Mouse (Mus musculus) hindbrain, embryonic 13.5 days (tissue): ENCODE measurements at regions not wholly inside any gene's neighbourhood (a gene's known extent, or its start where the extent isn't known, plus 50 kb on each side); places are given as distances from the start of the nearest gene placed in this dataset.
A peak's percentile ranks its signal among the peaks of the same experiment; 100 is the strongest.

Experiments used
- ATAC-seq: fragments of 200-750 bp; cut with Nextera tagmentation; 2 replicates; pipeline ENCODE4 v1.8.0; 2017; ENCODE audit warnings: moderate TSS enrichment; ENCODE audit not compliant: low FRiP score
- H3K27ac ChIP-seq: fragments of 300-500 bp; sonication (generic); 2 replicates; pipeline ENCODE4 v1.5.1; 2015; ENCODE audit warnings: inconsistent platforms, mild to moderate bottlenecking, moderate library complexity
- H3K27me3 ChIP-seq: fragments of 300-500 bp; sonication (generic); 2 replicates; pipeline ENCODE4 v1.6.1; 2015; ENCODE audit warnings: mild to moderate bottlenecking, inconsistent platforms
- H3K36me3 ChIP-seq: fragments of 300-500 bp; sonication (generic); 2 replicates; pipeline ENCODE4 v1.6.1; 2015; ENCODE audit warnings: mild to moderate bottlenecking, inconsistent platforms
- H3K4me1 ChIP-seq: fragments of 300-500 bp; sonication (generic); replicated peaks from 2 replicates; pipeline ENCODE4 v1.6.1; 2015; ENCODE audit warnings: inconsistent platforms
- H3K4me2 ChIP-seq: fragments of 300-500 bp; sonication (generic); 2 replicates; pipeline ENCODE4 v1.6.1; 2015; ENCODE audit warnings: inconsistent platforms, mild to moderate bottlenecking, moderate library complexity
- H3K4me3 ChIP-seq: fragments of 300-500 bp; sonication (generic); 2 replicates; pipeline ENCODE4 v1.5.1; 2015; ENCODE audit warnings: mild to moderate bottlenecking, inconsistent platforms
- H3K9ac ChIP-seq: fragments of 300-500 bp; sonication (generic); 2 replicates; pipeline ENCODE4 v1.6.1; 2015; ENCODE audit warnings: mild to moderate bottlenecking, inconsistent platforms
- H3K9me3 ChIP-seq: fragments of 300-500 bp; sonication (generic); 2 replicates; pipeline ENCODE4 v1.6.1; 2016; ENCODE audit warnings: inconsistent platforms
- WGBS: fragments of 180-500 bp; shearing (Covaris S2); methylation state at CpG from one replicate; pipeline ENCODE4 v1.1.7; 2015; 5-methylcytosine and 5-hydroxymethylcytosine counted together

DNA sequence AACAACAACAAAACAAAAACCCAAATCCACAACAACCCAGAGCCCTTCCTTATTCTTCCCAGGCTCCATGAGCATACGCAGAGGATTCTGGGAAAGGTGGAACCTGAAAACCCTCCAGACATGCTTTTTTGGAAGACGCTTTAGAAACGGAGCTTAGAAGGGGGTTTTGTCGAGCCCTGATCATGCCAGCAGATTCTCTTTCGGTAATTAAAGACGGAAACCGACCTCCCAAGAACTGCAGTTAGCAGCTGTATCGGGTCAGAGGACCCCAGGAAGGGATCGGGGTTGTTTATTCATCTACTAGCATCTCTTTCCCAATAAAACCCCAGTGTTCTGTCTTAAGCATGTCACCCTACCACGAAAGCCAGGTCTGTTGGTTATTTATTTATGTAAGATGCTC lies 298.1 kb downstream of the Slc4a3 start:
- Histone ChIP-seq H3K36me3 (no peaks in the 10 kb centered on the region), H3K27ac (no peak overlapping the region), H3K9me3 (no peaks in the 10 kb centered on the region), H3K27me3 (no peaks in the 10 kb centered on the region), H3K4me1 (peaks cover 12% of the 10 kb centered on the region), H3K9ac (no peak overlapping the region), H3K4me2 (no peak overlapping the region), H3K4me3 (no peak overlapping the region)
- no peak for ATAC-seq
- 77% methylated on average over 10 of the region's 10 CpGs for whole genome bisulfite sequencing

DNA sequence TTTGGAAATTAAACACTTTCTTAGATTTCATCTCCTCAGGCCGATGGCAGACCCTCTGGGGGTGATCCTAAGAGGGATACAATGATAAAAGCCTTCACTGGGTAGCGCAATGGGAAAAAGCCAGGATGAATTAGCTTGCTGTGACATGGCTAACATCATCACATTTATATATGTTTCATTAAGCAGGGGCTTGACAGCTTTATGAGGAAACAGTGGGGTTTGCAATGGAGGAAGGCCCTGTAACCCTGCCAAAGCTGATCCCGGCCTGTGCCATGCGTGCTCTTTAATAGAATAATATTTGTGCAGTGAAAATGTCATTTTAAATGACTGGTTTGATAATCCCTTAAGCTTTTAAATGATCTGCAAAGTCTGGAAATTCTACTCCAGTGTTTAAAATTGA lies 298.5 kb downstream of the Slc4a3 start:
- Histone ChIP-seq H3K27ac (0 out of 2 replicates have a peak overlapping the region, but pooled peaks have one; percentile 58), H3K4me3 (no peak overlapping the region), H3K36me3 (no peaks in the 10 kb centered on the region), H3K9ac (no peak overlapping the region), H3K27me3 (no peaks in the 10 kb centered on the region), H3K4me1 (peaks cover 12% of the 10 kb centered on the region), H3K4me2 (no peak overlapping the region), H3K9me3 (no peaks in the 10 kb centered on the region)
- ATAC-seq = no peak
- 44% methylated on average over 4 of the region's 4 CpGs for WGBS

DNA sequence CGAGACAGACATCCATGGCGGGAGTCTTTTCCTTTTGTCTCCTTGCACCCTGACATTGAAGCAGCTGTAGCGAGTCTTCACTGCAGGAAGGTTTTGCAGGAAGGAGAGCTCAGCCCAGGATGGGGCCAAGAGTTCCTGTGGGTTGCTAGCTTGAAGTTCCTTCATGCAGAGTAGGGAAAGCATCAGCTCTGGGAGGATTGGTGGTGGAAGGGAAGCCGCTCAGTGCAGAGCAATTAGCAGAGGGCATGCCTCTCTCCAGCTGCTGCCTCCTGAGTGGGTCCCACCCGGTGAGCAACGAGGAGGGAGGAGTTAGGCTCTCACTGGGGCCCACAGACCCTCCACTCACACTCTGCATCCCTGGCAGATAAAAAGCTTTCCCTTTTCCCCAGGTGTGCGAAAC lies 298.9 kb downstream of the Slc4a3 start:
- WGBS = 28% methylated on average over 7 of the region's 7 CpGs
- H3K4me1 ChIP-seq = peaks cover 12% of the 10 kb centered on the region
- H3K9ac ChIP-seq = no peak overlapping the region
- H3K4me2 ChIP-seq = no peak overlapping the region
- no peak overlapping the region for H3K4me3 ChIP-seq
- peak overlapping the region; percentile 58; the same call in 1 of the 2 replicates for H3K27ac ChIP-seq
- H3K36me3 ChIP-seq = no peaks in the 10 kb centered on the region
- no peaks in the 10 kb centered on the region for H3K9me3 ChIP-seq
- no peaks in the 10 kb centered on the region for H3K27me3 ChIP-seq
- no peak for ATAC-seq

DNA sequence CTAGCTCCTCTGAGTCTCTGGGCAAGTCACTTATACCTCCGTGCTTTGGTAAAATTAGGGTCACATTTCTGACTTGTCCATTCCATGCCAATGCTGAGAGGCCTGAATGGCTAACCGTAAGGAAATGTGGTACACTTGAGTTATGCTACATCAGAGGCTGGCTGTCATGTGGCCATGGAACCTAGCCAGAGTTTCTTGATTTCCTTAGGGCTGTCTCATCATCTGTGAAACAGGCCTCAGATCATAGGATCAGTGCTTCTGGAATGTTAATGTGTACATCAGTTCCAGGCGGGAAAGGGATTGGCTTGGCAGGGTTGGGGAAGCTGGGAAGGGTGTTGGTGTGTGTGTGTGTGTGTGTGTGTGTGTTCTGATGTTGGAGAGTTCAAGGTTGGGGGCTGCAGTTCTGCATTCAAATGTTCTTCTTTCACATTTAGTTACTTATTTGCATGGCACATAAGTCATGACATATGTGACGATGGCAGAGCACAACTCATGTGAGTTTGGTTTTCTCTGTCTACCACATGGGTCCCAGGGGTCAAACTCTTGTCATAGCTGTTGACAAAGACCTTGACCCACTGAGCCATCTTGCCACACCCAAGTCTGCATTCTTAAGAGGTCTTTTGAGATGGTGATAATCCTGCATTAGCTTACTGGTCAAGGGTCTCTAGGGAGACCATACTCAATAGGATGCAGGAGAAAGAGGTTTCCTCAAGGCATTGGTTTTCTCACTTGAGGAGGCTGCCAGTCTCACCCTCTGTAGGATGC lies 299.9 kb downstream of the Slc4a3 start:
- no peaks in the 10 kb centered on the region for H3K27me3 ChIP-seq
- H3K27ac ChIP-seq = no peak overlapping the region
- no peaks in the 10 kb centered on the region for H3K9me3 ChIP-seq
- 90% methylated on average over 4 of the region's 4 CpGs for WGBS
- peaks cover 12% of the 10 kb centered on the region for H3K4me1 ChIP-seq
- H3K4me2 ChIP-seq = no peak overlapping the region
- H3K9ac ChIP-seq = no peak overlapping the region
- H3K4me3 ChIP-seq = no peak overlapping the region
- no peaks in the 10 kb centered on the region for H3K36me3 ChIP-seq
- no peak for ATAC-seq

DNA sequence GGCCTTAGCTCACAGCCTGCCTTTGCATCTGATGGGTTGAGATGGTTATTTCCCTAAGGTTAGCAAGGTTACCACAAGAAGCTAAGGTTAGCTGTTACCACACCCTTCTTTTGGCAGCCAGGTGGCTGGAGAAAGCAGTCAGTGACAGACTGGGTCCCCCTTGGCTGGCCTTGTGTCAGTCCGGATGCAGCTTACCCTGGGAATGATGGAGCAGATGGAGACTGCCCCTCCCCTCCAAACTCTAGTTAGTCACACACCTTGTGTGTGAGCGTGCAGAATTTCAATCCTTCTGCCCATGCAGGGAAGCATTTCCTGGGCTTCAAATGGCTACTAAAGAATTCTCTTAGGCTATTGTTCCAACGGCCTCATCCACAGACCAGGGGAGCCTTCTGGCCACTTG lies 301.6 kb downstream of the Slc4a3 start:
- H3K9me3 ChIP-seq = no peaks in the 10 kb centered on the region
- H3K4me1 ChIP-seq = peaks cover 12% of the 10 kb centered on the region
- no peak overlapping the region for H3K27ac ChIP-seq
- 43% methylated on average over 3 of the region's 3 CpGs for WGBS
- H3K4me2 ChIP-seq = no peak overlapping the region
- ATAC-seq = no peak
- H3K36me3 ChIP-seq = no peaks in the 10 kb centered on the region
- H3K27me3 ChIP-seq = no peaks in the 10 kb centered on the region
- no peak overlapping the region for H3K9ac ChIP-seq
- H3K4me3 ChIP-seq = no peak overlapping the region

DNA sequence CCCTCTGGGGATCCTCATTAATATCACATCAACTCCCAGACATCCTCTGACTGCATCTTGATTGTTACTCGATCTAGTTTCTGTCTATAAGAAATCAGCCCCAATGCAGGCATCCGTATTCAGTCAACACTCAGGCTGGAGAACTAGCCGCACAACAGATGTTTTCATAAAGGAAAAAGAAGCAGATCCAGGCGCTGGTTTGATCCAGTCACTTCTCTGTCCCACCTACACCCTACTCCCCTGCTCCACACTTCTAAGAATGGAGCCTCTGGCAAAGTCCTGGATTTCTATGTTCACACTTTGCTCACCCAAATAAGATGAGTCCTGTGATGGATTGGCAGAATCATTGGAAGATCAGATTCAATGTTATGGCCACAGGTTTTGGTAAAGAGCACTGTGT lies 302.4 kb downstream of the Slc4a3 start:
- H3K27ac ChIP-seq = no peak overlapping the region
- no peaks in the 10 kb centered on the region for H3K36me3 ChIP-seq
- H3K4me1 ChIP-seq = peaks cover 12% of the 10 kb centered on the region
- no peak overlapping the region for H3K4me2 ChIP-seq
- WGBS = 79% methylated on average over 4 of the region's 4 CpGs
- H3K4me3 ChIP-seq = no peak overlapping the region
- no peak overlapping the region for H3K9ac ChIP-seq
- H3K9me3 ChIP-seq = no peaks in the 10 kb centered on the region
- ATAC-seq = no peak
- no peaks in the 10 kb centered on the region for H3K27me3 ChIP-seq

DNA sequence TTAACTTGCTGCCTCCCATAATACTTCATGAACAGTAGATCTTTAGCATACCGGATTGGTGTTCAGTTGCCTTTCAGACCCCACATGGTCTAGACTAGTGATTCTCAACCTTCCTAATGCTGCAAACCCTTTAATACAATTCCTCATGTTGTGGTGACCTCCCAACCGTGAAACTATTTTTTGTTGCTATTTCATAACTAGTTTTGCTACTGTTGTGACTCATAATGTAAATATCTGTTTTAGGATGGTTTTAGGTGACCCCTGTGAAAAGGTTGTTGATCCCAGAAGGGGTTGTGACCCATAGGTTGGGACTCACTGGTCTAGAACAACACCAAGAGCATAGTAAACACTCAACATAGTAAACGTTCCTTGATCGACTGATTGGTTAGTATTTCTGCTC lies 304.1 kb downstream of the Slc4a3 start:
- H3K9me3 ChIP-seq = no peaks in the 10 kb centered on the region
- no peak overlapping the region for H3K4me3 ChIP-seq
- no peak overlapping the region for H3K9ac ChIP-seq
- peaks cover 1% of the 10 kb centered on the region for H3K4me1 ChIP-seq
- WGBS = 97% methylated on average over 4 of the region's 4 CpGs
- no peak overlapping the region for H3K4me2 ChIP-seq
- ATAC-seq = no peak
- no peaks in the 10 kb centered on the region for H3K36me3 ChIP-seq
- H3K27ac ChIP-seq = no peak overlapping the region
- H3K27me3 ChIP-seq = no peaks in the 10 kb centered on the region

DNA sequence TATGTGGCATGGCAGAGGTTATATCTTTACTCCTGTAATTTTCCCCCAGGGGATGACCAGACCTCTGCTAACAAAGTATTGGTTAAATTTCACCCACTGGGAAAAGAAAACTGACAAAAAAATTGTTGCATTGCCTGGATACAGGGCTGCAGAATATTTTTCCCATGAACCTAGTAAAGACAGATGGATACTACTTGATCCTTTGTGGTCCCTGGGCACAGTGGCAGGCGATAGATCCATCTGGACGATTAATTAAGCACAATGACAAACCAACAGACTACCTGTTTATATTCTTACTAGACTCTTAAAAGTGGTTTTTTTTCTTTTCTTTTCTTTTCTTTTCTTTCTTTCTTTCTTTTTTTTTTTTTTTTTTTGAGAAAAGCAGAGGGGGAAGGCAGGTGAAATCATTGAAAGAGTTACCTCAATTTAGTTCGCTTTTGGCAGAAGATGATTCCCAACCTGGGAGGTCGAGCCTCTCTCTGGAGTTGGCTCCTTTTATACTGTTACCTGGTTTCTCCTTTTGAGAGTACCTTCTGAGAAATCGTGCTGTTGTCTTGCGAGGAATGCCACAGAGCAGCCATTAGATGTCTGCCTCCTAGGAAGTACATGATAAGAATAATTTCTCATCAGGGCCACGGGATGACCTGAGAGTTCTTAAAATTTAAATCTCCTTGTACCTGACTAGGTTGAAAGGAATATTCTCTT lies 312.6 kb downstream of the Slc4a3 start:
- no peaks in the 10 kb centered on the region for H3K27me3 ChIP-seq
- no peak overlapping the region for H3K4me2 ChIP-seq
- 89% methylated on average over 7 of the region's 7 CpGs for WGBS
- ATAC-seq = no peak
- H3K9ac ChIP-seq = no peak overlapping the region
- no peaks in the 10 kb centered on the region for H3K36me3 ChIP-seq
- H3K4me3 ChIP-seq = no peak overlapping the region
- H3K27ac ChIP-seq = no peak overlapping the region
- H3K4me1 ChIP-seq = no peaks in the 10 kb centered on the region
- no peaks in the 10 kb centered on the region for H3K9me3 ChIP-seq

DNA sequence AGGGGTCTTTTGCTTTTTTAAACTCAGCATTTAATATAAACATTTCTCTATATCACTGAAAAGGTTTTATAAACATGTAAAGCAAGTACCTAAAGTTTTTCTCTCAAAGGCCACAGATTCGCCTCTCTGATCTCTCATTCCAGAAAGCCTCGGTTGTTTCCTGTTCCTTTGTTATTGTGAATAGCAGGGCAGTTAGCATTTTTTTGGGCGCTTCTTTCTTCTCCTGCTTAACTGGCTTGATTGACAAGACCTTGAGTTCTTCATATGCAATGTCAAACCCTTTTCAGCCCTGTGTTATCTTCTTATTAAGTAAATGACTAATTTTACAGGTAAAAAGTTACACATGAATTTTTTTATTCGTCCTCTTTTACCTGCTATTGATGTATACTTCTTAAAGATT lies 316.7 kb downstream of the Slc4a3 start:
- Histone ChIP-seq H3K36me3 (no peaks in the 10 kb centered on the region), H3K4me3 (no peak overlapping the region), H3K4me2 (no peak overlapping the region), H3K9me3 (no peaks in the 10 kb centered on the region), H3K27me3 (no peaks in the 10 kb centered on the region), H3K9ac (no peak overlapping the region), H3K4me1 (0 out of 2 replicates have a peak, but pooled peaks cover 3% of the 10 kb centered on the region), H3K27ac (no peak overlapping the region)
- WGBS = 60% methylated on average over 4 of the region's 4 CpGs
- ATAC-seq = no peak

DNA sequence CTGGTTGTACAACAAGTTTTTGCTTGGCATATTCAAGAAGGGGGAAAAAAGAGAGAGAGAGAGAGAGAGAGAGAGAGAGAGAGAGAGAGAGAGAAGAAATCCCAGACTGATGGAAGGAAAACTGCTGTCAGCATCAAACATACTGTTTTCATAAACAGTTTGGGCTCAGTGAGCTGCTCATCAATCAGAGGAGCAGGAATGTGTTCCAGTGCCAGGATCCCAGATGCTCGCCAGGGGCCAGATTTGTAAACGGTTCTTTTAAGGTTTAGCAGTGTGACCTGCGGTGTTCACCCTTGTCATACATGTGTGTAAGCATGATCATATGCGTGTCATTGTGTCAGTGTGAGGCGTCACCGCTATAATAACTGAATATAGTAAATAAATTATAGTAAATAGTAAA lies 320.5 kb downstream of the Slc4a3 start:
- no peak overlapping the region for H3K9ac ChIP-seq
- H3K4me2 ChIP-seq = no peak overlapping the region
- H3K9me3 ChIP-seq = no peaks in the 10 kb centered on the region
- no peak overlapping the region for H3K27ac ChIP-seq
- no peaks in the 10 kb centered on the region for H3K27me3 ChIP-seq
- ATAC-seq = no peak
- no peaks in the 10 kb centered on the region for H3K36me3 ChIP-seq
- H3K4me1 ChIP-seq = 0 out of 2 replicates have a peak, but pooled peaks cover 3% of the 10 kb centered on the region
- H3K4me3 ChIP-seq = no peak overlapping the region
- WGBS = 72% methylated on average over 6 of the region's 6 CpGs

DNA sequence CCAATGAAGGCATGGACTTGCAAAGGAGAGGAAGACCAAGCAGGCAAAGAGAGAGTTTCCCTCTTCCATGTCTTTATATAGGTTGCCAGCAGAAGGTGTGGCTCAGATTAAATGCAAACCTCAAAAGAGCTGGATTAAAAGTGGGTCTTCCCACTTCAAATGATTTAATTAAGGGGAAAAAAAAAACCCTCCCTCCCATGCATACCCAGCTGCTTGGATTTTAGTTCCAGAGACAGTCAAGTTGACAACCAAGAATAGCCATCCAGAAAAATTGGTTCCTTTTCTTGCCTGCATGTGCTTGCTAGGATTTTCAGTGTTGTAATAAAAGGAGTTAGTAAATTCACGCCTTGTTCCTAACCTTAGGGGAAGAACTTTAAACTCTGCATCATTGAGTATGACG lies 323.3 kb downstream of the Slc4a3 start:
- H3K36me3 ChIP-seq = no peaks in the 10 kb centered on the region
- H3K9me3 ChIP-seq = no peaks in the 10 kb centered on the region
- H3K4me2 ChIP-seq = no peak overlapping the region
- 84% methylated on average over 2 of the region's 2 CpGs for WGBS
- 0 out of 2 replicates have a peak, but pooled peaks cover 3% of the 10 kb centered on the region for H3K4me1 ChIP-seq
- no peaks in the 10 kb centered on the region for H3K27me3 ChIP-seq
- H3K9ac ChIP-seq = no peak overlapping the region
- no peak overlapping the region for H3K27ac ChIP-seq
- ATAC-seq = no peak
- H3K4me3 ChIP-seq = no peak overlapping the region

DNA sequence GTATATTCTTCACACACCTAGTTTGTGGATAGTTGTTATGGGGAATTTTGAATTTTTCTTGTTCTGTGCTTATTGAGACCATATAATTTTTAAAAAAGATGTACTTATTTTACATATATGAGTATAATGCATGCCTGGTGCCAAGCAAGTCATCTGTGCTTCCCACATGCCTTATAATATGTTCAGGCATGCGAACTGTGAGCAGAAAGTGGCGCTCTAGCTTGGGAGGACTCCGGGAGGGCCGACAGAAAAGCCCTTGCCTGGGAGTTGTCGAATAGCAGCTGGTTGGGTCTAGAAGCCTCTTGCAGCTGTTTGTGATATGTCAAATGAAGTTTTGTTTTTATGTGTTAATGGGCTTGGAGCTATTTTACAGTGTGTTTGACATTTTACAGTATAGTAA lies 323.8 kb downstream of the Slc4a3 start:
- H3K9ac ChIP-seq = no peak overlapping the region
- ATAC-seq = no peak
- WGBS = 81% methylated on average over 5 of the region's 5 CpGs
- no peak overlapping the region for H3K4me3 ChIP-seq
- H3K27me3 ChIP-seq = no peaks in the 10 kb centered on the region
- no peaks in the 10 kb centered on the region for H3K9me3 ChIP-seq
- H3K36me3 ChIP-seq = no peaks in the 10 kb centered on the region
- no peak overlapping the region for H3K4me2 ChIP-seq
- 0 out of 2 replicates have a peak, but pooled peaks cover 3% of the 10 kb centered on the region for H3K4me1 ChIP-seq
- H3K27ac ChIP-seq = no peak overlapping the region

DNA sequence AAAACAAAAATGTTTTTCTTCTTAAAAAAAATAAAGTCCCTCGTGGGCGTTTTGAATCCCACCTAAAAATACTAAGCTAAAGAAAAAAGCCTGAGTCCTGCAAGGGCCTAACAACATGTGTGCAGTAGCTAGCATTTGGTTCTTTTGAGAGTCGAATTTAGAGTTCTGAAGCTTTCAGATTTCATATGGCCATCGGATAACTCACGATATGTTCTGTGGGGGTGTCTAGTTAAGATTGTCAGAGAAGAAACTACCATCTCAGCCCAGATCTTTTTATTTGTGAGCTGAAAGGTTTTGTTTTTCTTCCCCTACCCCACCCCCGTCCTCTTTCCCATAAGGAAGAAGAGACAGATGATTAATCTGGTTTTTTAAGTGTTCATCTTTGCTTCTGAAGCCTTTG lies 327.8 kb downstream of the Slc4a3 start:
- H3K36me3 ChIP-seq = no peaks in the 10 kb centered on the region
- no peaks in the 10 kb centered on the region for H3K4me1 ChIP-seq
- H3K27me3 ChIP-seq = no peaks in the 10 kb centered on the region
- H3K9me3 ChIP-seq = no peaks in the 10 kb centered on the region
- H3K9ac ChIP-seq = no peak overlapping the region
- H3K27ac ChIP-seq = no peak overlapping the region
- no peak overlapping the region for H3K4me2 ChIP-seq
- H3K4me3 ChIP-seq = no peak overlapping the region
- ATAC-seq = no peak
- WGBS = 91% methylated on average over 6 of the region's 6 CpGs
